Mouse (Mus musculus) thymus, adult 18-20 months (tissue): ENCODE results near the gene Rsrc1.
A peak's percentile ranks its signal among the peaks of the same experiment; 100 is the strongest.
"Not testable (repeated sequence)": the region's sequence is repeated elsewhere in the genome, so short reads cannot be mapped to it uniquely, and the experiment has no call there.

Experiments
- DNase-seq, 2 experiments: peaks; one replicate each; pipeline ENCODE4 v3.0.0; 2022; ENCODE audit warnings: mixed read lengths in 2 of 2

The Rsrc1 gene

DNA sequence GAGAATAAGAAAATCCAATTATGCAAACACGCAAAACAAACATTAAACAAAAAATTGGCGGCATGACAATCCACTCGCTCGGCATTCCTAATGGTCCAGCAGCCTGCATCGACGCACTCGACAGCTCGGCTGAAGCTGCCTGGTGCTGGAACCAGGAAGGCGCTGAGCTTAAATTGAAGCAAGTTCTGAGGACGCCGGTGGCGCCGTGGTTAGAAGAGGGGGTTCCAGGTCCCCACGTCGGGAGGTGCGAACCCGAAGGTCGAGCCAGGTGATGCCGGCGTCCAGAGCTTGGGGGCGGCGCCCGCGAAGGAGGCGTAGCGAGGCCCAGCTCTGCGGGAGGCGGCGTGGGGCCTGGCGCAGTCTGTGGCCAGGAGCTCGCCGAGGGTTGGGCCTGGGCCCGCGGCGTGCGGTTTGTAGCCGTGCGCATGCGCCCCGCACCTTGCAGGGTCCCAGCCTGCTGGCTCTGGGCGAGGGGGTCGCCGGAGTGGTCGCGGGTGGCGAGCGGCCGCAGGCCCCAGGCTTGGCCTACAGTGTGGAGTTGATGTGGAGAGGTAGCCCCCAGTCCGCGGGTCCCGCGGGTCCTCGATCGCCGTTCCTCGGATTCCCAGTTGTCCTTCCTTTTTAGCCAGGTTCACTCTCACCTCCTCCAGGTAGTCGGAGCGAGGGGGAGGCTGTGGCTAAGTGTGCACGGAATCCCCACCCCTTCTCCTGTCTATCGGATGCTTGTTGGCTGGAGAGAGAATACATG lies 4.5 kb downstream of the Rsrc1 start:
- DNase-seq = peak; percentile 56 to 60

- DNase-seq = no peak
These were observed 5.0 kb downstream of the Rsrc1 start for GRCm38 (mm10) chr3:66986287-66986560.

DNA sequence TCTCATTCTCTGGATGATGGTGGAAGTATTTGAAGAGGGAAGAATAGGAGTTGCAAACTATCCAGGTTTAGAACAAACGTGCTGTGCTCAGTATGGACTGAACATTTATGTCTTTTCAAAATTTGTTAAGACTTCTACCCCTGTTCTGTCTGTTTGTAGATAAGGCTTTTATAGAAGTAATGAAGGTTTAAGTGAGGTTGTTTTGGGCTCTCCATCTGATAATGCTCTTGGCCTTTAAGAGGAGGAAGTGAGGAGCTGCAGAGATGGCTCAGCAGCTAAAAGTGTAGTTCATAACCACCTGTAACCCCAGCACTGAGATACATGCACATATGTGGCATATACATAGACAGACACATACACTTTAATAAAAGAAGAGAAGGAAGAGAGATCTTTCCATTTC lies 15.6 kb downstream of the Rsrc1 start:
- no peak for DNase-seq

- no peak for DNase-seq
These were observed 55.3 kb downstream of the Rsrc1 start for GRCm38 (mm10) chr3:67036387-67037062.

DNA sequence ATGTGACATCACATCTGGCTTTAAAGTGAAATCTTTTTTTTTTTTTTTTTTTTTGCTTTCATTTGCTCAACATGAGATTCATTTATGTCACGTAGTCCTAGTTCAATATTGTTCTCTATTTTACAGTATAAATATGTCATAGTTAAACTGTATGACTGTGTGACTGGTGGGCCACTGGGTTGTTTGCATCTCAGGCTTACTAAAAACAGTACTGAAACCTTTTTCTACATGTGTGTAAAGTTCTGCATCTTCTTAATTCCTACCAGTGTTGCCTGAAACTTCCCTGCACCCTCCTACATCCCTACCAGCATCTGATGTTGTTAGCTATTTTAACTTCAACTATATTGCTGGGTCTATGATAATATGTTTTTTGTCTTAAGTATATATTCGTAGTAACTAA lies 78.6 kb downstream of the Rsrc1 start:
- DNase-seq = no peak

GRCm38 (mm10) chr3:67070575-67071488 lies 89.6 kb downstream of the Rsrc1 start:
- DNase-seq = no peak

DNA sequence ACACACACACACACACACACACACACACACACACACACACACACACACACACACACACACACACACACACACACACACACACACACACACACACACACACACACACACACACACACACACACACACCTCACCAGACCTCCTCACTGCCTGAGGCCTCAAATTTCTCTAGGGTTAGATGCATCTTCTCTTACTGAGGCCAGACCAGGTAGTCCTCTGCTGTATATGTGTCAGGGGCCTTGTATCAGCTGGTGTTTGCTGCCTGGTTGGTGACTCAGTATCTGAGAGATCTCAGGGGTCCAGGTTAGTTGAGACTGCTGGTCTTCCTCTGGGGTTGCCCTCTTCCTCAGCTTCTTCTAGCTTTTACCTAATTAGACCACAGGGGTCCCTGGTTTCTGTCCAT lies 92.5 kb downstream of the Rsrc1 start:
- DNase-seq = not testable (repeated sequence)

- DNase-seq = no peak
These were observed 94.3 kb downstream of the Rsrc1 start for GRCm38 (mm10) chr3:67075484-67075883.

- no peak for DNase-seq
These were observed 103.6 kb downstream of the Rsrc1 start for GRCm38 (mm10) chr3:67084742-67085141.

- DNase-seq = no peak
These were observed 127.2 kb downstream of the Rsrc1 start for GRCm38 (mm10) chr3:67108428-67108827.

- no peak for DNase-seq
These were observed 135.1 kb downstream of the Rsrc1 start for GRCm38 (mm10) chr3:67116317-67116716.

DNA sequence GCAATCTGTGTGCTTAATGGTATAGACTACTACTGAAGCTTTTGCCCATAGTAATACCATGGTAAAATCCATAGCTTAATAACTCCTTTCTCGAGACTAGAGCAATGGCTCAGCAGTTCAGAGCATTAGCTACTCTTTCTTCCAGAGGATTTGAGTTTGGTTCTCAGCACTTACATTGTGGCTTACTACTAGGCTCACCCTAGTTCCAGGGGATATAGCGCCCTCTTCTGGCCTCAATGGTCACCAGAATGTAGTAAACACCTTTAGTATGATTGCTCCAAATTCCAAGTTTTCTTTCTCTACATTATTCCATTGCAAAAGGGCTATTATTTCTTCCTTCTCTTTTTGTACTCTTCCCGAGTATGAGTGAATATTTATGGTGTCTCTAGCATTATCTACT lies 151.3 kb downstream of the Rsrc1 start:
- DNase-seq = no peak

DNA sequence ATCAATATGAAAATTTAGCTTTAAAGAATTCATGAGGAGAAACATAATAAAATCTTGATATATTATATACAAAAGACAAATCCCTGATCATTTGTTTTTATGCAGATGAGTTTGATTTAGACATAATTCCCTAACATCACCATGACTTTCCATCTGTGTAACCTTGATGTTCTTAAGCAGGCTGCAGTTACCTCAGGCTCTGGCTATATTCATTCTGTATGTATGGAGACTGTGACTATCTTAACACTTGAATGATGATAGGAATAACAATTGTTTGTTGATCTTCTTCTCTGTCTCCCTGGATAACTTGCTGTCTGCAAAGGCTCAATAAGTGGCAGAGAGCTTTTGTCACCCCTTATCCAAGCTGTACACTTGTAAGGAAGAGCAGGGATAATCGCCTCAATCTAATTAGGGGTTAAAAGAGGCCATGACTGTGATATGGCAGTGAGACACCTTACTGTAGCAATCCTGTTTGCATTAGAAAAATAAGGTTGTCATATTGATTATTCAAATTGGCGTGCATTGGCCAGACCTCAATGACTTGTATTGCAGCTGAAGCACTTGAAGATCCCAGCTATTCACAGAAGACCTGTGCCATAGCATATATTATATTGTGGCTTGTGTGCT lies 154.7 kb downstream of the Rsrc1 start:
- DNase-seq = no peak

DNA sequence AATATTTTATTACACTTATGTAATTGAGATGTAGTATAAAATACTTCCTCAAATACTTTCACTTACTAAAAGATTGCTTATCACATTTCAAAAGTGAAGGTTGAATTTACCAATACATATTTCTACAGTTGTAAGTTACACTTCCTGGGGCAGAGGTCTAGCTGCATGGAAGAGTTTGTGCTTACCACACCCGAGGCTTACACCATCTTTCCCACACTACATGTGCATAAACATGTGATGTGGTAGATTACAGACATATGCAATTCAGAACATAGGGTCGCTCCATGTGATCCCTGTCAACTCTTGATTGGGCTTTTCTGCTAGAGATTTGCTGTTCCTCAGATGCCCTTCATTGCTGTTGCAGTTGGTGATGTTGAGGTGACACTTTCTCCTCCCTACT lies 163.8 kb downstream of the Rsrc1 start:
- no peak for DNase-seq

DNA sequence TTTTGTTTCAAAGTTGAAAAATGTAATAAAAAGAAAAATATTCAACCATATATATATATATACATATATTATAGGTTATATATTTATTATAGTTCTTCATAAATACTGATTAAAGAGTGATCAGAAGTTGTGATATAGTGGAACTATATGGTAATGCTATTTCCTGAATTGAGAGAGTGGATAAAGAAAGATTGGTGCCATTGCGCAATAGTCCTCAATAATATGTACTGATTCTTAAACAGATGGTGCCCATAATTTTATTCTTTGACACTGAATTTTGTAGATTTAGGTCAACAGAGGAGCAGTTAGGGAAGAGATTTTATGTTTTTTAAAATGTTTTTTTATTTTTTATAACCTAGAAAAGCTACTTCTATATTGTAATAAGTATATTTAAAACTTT lies 165.1 kb downstream of the Rsrc1 start:
- DNase-seq = no peak

DNA sequence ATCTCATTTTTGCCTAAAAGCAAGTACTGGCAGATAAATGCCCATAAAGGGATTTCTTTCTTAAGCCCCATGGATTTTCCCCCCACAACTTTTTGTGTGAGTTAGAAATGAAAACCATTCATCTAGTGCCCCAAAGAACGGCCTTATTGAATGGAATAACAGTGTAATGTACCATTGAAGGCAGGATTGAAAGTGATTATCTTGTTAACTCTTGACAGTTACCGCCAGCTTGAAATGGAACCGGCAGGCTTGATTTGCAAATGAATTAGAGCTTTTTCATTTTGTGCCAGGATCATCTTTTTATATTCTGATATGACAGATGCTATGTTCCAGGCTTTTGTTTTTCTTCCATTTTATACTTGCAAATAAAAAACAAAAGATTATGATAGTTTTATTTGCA lies 166.1 kb downstream of the Rsrc1 start:
- DNase-seq = no peak

DNA sequence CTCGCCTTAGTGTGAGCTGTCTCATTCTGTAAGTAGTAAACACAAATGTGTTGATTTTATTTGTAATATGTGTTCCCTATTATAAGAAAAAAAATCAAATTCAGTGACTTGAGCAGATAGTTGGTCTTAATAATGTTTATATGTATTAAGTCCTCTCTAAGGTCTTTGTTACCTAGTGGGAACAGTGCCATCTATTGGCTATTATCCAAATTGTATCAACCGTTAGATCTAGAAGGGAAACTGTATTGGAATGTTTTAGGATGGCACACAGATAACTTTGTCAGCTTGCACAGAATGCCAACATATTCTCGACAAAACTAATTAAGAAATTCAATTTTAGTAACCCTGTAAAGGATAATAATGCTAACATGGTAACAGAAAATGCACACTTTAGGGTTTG lies 216.0 kb downstream of the Rsrc1 start:
- DNase-seq = no peak

DNA sequence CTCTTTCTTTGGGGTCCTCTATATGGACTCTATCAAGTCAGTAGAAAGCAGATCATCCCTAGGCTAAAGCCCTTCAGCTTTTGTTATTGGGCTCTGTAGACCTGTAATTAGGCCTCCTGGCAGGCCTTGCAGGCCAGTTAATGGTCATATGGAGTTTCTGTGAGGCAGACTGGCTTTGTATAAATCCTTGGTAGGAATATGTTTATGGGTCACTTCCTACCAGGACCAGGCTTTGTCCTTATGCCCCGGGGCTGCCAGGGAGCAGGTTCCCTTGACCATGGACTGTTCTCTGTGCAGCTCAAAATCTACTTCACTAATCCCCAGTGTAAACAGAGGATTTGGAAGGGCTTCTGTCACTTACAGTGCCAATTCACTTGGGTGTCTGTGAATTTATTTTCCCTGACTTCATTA lies 231.9 kb downstream of the Rsrc1 start:
- no peak for DNase-seq

DNA sequence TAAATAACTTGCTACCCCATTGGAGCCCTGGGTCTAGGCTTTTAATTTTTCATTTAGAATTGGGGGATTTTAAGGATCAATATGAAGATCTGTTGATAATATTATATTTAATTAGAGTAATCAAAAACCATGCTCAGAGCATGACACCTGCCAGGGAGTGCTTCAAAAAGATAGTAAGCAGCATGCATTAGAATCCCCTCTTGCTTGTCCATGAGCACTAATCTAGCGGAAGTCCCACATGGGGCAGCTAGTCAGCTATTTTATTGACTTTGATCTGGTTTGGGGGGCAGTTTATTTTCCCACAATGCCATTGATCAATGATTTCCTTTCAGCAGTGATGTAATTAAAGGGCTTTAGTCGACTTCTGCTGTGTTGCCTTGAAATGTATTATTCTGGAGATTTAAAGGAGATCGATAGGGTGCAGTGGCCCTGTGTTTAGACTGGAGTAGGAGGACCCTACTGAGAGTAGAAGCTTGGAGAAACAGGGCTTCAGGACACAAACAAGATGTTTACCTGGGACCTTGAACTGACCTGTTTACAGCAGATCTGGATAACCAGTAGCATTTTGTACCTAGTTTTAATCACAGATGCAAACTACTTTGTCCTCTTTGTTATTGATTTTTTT lies 251.5 kb downstream of the Rsrc1 start:
- DNase-seq = no peak

DNA sequence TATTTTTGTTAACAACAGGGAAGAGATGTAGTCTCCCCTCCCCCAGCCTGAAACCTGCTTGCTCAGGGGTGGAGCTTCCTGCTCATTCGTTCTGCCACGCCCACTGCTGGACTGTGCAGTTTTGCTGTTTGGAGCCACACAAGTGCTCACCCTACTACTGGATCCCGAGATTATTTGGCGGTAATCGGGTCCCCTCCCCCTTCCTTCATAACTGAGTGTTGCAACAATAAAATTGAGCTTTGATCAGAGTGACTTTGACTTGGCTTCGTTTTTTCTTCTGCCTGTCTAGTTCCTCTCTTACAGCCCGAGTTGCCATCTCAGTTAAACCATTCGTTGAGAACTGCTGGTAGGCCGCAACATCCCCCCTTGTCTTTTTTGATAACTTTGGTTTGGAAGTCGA lies 261.3 kb downstream of the Rsrc1 start:
- DNase-seq = not testable (repeated sequence)

DNA sequence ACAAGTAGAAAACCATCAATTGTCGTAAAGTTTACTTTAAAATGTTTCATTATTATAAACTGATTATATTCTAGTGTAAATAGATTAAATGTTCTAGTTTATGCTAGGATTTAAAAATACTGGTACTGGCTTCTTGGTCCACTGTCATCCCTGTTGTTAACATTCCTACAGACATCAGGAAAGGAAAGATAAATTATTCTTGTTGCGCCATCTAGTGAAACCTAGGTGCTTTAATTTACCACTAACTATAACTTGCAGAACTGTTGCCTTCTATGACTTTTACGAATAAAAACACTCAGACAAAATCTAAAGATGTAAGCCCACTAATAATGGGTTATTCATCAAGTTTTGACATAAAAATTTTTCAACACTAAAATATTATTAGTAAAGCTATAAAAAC lies 286.3 kb downstream of the Rsrc1 start:
- no peak for DNase-seq

DNA sequence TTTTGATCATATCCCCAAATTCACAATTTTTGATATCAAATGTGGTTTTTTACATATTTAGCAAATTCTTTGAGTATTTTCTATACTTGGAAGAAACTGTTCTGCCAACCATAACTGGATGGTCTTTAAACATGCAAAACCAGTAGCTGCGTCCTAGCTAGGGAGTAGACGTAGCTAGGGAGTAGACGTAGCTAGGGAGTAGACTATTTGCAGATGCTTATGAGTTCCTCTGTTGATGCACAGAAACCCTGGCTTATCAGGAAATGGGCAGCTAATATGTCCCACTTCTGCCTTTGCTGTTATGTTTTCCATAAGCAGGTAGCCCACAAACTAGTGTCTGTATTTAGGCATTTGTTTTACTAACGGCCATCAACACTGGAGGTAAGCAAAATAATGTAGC lies 298.6 kb downstream of the Rsrc1 start:
- DNase-seq = no peak

- no peak for DNase-seq
These were observed 299.1 kb downstream of the Rsrc1 start for GRCm38 (mm10) chr3:67280247-67280646.
